Mouse (Mus musculus) erythroblast, embryonic 14.5 days (primary cell): ENCODE measurements around the gene Col5a1. TPM values are rescaled to one million over a fixed set of nuclear protein-coding genes. Genes with fewer than 3 reads are reported as not detected.

Experiments used
- H3K27me3 ChIP-seq: 2 replicates; pipeline ENCODE4 v1.6.1; 2012; ENCODE audit warnings: inconsistent platforms; ENCODE audit not compliant: control insufficient read depth
- H3K36me3 ChIP-seq: 2 replicates; pipeline ENCODE4 v1.6.1; 2012; ENCODE audit warnings: mild to moderate bottlenecking, inconsistent platforms; ENCODE audit not compliant: control insufficient read depth
- H3K4me1 ChIP-seq: 2 replicates; pipeline ENCODE4 v1.6.1; 2012; ENCODE audit warnings: inconsistent platforms; ENCODE audit not compliant: control insufficient read depth
- H3K4me3 ChIP-seq: replicated peaks from 2 replicates; pipeline ENCODE3; 2012; ENCODE audit warnings: moderate library complexity, mild to moderate bottlenecking, inconsistent platforms
- H3K9me3 ChIP-seq: 2 replicates; pipeline ENCODE4 v1.6.1; 2012; ENCODE audit warnings: low read length, inconsistent platforms, mixed read lengths; ENCODE audit not compliant: control insufficient read depth
- GATA1 ChIP-seq: IDR thresholded peaks from 2 replicates; pipeline ENCODE4 v1.6.1; 2012; ENCODE audit warnings: low read length, inconsistent platforms, mixed read lengths
- TAL1 ChIP-seq: IDR thresholded peaks from 3 replicates; pipeline ENCODE4 v1.6.1; 2012; ENCODE audit warnings: low read length, inconsistent platforms, mixed read lengths
- polyA plus RNA-seq: library from polyadenylated mRNA; stranded (reverse); fragments of >175 nt; gene quantifications from 2 replicates; pipeline ENCODE4 v1.2.3, GENCODE M21; 2012

Gene Col5a1
- polyA plus RNA-seq, 1 experiment = 1.2 TPM

GRCm38 (mm10) chr2:27923718-27924117, 37.5 kb downstream of the Col5a1 start:
- no peaks in the 10 kb centered on the region for H3K9me3 ChIP-seq
- H3K36me3 ChIP-seq = no peaks in the 10 kb centered on the region
- no peak overlapping the region for H3K4me3 ChIP-seq
- no peaks in the 10 kb centered on the region for H3K27me3 ChIP-seq
- no peaks in the 10 kb centered on the region for H3K4me1 ChIP-seq
- no peak for TF ChIP-seq GATA1
- no peak for TF ChIP-seq TAL1

GRCm38 (mm10) chr2:27924463-27924862, 38.2 kb downstream of the Col5a1 start:
- Histone ChIP-seq H3K9me3 (no peaks in the 10 kb centered on the region), H3K4me1 (no peaks in the 10 kb centered on the region), H3K4me3 (no peak overlapping the region), H3K27me3 (no peaks in the 10 kb centered on the region), H3K36me3 (no peaks in the 10 kb centered on the region)
- TF ChIP-seq GATA1 = no peak
- no peak for TF ChIP-seq TAL1

GRCm38 (mm10) chr2:27926478-27927165, 40.4 kb downstream of the Col5a1 start:
- H3K27me3 ChIP-seq = no peaks in the 10 kb centered on the region
- H3K36me3 ChIP-seq = no peaks in the 10 kb centered on the region
- no peaks in the 10 kb centered on the region for H3K4me1 ChIP-seq
- H3K4me3 ChIP-seq = no peak overlapping the region
- H3K9me3 ChIP-seq = no peaks in the 10 kb centered on the region
- TF ChIP-seq GATA1 = no peak
- TF ChIP-seq TAL1 = no peak

GRCm38 (mm10) chr2:27930471-27931015, 44.3 kb downstream of the Col5a1 start:
- H3K27me3 ChIP-seq = no peaks in the 10 kb centered on the region
- H3K9me3 ChIP-seq = no peaks in the 10 kb centered on the region
- TF ChIP-seq TAL1 (no peak), GATA1 (no peak)

GRCm38 (mm10) chr2:27931130-27931529, 44.9 kb downstream of the Col5a1 start:
- TF ChIP-seq GATA1 = no peak
- TF ChIP-seq TAL1 = no peak

More at GRCm38 (mm10) chr2:27930471-27931015, 44.3 kb downstream of the Col5a1 start:
- Histone ChIP-seq H3K4me3 (no peak overlapping the region), H3K36me3 (no peaks in the 10 kb centered on the region), H3K4me1 (no peaks in the 10 kb centered on the region)

GRCm38 (mm10) chr2:27931971-27932370, 45.7 kb downstream of the Col5a1 start:
- no peaks in the 10 kb centered on the region for H3K4me1 ChIP-seq
- H3K27me3 ChIP-seq = no peaks in the 10 kb centered on the region

More at GRCm38 (mm10) chr2:27931130-27931529, 44.9 kb downstream of the Col5a1 start:
- Histone ChIP-seq H3K27me3 (no peaks in the 10 kb centered on the region), H3K36me3 (no peaks in the 10 kb centered on the region), H3K9me3 (no peaks in the 10 kb centered on the region), H3K4me3 (no peak overlapping the region), H3K4me1 (no peaks in the 10 kb centered on the region)

GRCm38 (mm10) chr2:27934269-27934668, 48.0 kb downstream of the Col5a1 start:
- TF ChIP-seq TAL1 = no peak
- no peak for TF ChIP-seq GATA1
- H3K4me1 ChIP-seq = no peaks in the 10 kb centered on the region
- no peak overlapping the region for H3K4me3 ChIP-seq
- no peaks in the 10 kb centered on the region for H3K9me3 ChIP-seq
- H3K36me3 ChIP-seq = no peaks in the 10 kb centered on the region
- H3K27me3 ChIP-seq = no peaks in the 10 kb centered on the region

More at GRCm38 (mm10) chr2:27931971-27932370, 45.7 kb downstream of the Col5a1 start:
- TF ChIP-seq TAL1 (no peak), GATA1 (no peak)
- no peaks in the 10 kb centered on the region for H3K9me3 ChIP-seq
- no peak overlapping the region for H3K4me3 ChIP-seq
- no peaks in the 10 kb centered on the region for H3K36me3 ChIP-seq

- Histone ChIP-seq H3K4me1 (no peaks in the 10 kb centered on the region), H3K4me3 (no peak overlapping the region), H3K9me3 (no peaks in the 10 kb centered on the region), H3K27me3 (no peaks in the 10 kb centered on the region), H3K36me3 (no peaks in the 10 kb centered on the region)
- no peak for TF ChIP-seq GATA1
- TF ChIP-seq TAL1 = no peak
These were observed 48.6 kb downstream of the Col5a1 start for GRCm38 (mm10) chr2:27934831-27935230.

GRCm38 (mm10) chr2:27935441-27935840, 49.2 kb downstream of the Col5a1 start:
- H3K4me3 ChIP-seq = no peak overlapping the region
- TF ChIP-seq GATA1 = no peak
- TF ChIP-seq TAL1 = no peak
- H3K27me3 ChIP-seq = no peaks in the 10 kb centered on the region
- no peaks in the 10 kb centered on the region for H3K36me3 ChIP-seq
- no peaks in the 10 kb centered on the region for H3K4me1 ChIP-seq
- H3K9me3 ChIP-seq = no peaks in the 10 kb centered on the region
